ENCODE assay signal across 20 mouse cellular contexts in genomic region chr7:44582709-44583108, GRCm38 (mm10). TPM values are rescaled to one million over a fixed set of nuclear protein-coding genes. Genes with fewer than 3 reads are reported as not detected.
"Had no signal": no experiment of that assay in that cellular context is flagged by ENCODE, and none has a peak within 500 bp of the region (broad histone marks: within the 10 kb centered on the region; RNA-seq: fewer than 3 reads in every experiment).

No protein-coding gene starts in this region.

- H3K36me3 ChIP-seq: liver, embryonic 12.5 days; midbrain, embryonic 10.5 days; midbrain, embryonic 12.5 days; neural tube, embryonic 13.5 days; neural tube, embryonic 15.5 days had no signal

- H3K4me2 ChIP-seq: liver, embryonic 12.5 days; midbrain, embryonic 12.5 days; neural tube, embryonic 13.5 days; neural tube, embryonic 15.5 days had no signal

- DNase-seq: midbrain, embryonic 14.5 days; retina, postnatal 1 day; right cerebral cortex, adult 18-20 months; right cerebral cortex, postnatal 25 days; right cerebral cortex, postnatal 4 days; spleen, adult 18-20 months; thymus, adult 18-20 months; thymus, postnatal 14 days; thymus, postnatal 36 days had no signal

- H3K9ac ChIP-seq: liver, embryonic 12.5 days; liver, embryonic 14.5 days; midbrain, embryonic 12.5 days; neural tube, embryonic 13.5 days; neural tube, embryonic 15.5 days had no signal

- H3K4me3 ChIP-seq: liver, embryonic 12.5 days; midbrain, embryonic 10.5 days; midbrain, embryonic 12.5 days; myocyte; neural tube, embryonic 13.5 days; neural tube, embryonic 15.5 days had no signal

- H3K27ac ChIP-seq: liver, embryonic 12.5 days; liver, embryonic 14.5 days; midbrain, embryonic 10.5 days; midbrain, embryonic 12.5 days; neural tube, embryonic 13.5 days; neural tube, embryonic 15.5 days had no signal

- ATAC-seq: liver, embryonic 12.5 days; midbrain, embryonic 16.5 days had no signal

- H3K9me3 ChIP-seq: liver, embryonic 12.5 days; midbrain, embryonic 12.5 days; neural tube, embryonic 15.5 days had no signal

RNA-seq across cellular contexts. Expression of gene Kcnc3, which starts 7.8 kb away (rescaled TPM):
- polyA plus RNA-seq: thymus, postnatal 0 days had no signal

RNA-seq across cellular contexts. Expression of gene Napsa, which starts 10.5 kb away (rescaled TPM):
- polyA plus RNA-seq: myocyte had no signal

RNA-seq across cellular contexts. Expression of gene Spib, which starts 50.8 kb away (rescaled TPM):
- polyA plus RNA-seq: liver, embryonic 12.5 days; midbrain, embryonic 10.5 days; midbrain, embryonic 12.5 days; midbrain, embryonic 14.5 days; midbrain, embryonic 16.5 days; neural tube, embryonic 11.5 days; neural tube, embryonic 15.5 days; stomach, embryonic 14.5 days had no signal
